In genomic region chr3:127446173-127446572, GRCm38 (mm10) we compare ENCODE assay signal across 8 mouse cellular contexts. TPM values are rescaled to one million over a fixed set of nuclear protein-coding genes. Genes with fewer than 3 reads are reported as not detected.
DNase-seq lines count a peak whose midpoint lies in the region; ATAC-seq and TF ChIP-seq lines count a peak whose summit lies in the region.

No protein-coding gene starts in this region.

- H3K4me1 ChIP-seq in intestine, postnatal 0 days (replicated peaks; ENCODE audit: control insufficient read depth, insufficient read depth, low read length), result no peaks in the 10 kb centered on the region
- H3K4me1 ChIP-seq in intestine, embryonic 15.5 days (replicated peaks), result no peaks in the 10 kb centered on the region
- H3K4me1 ChIP-seq in forebrain, postnatal 0 days (ENCODE audit: insufficient read depth), result no peaks in the 10 kb centered on the region
- H3K4me1 ChIP-seq in hindbrain, embryonic 14.5 days (replicated peaks; ENCODE audit: control insufficient read depth, insufficient read depth, low read length), result no peaks in the 10 kb centered on the region
- H3K4me1 ChIP-seq in midbrain, embryonic 12.5 days, result no peaks in the 10 kb centered on the region
- no peaks in the 10 kb centered on the region for H3K4me1 ChIP-seq in small intestine, adult 2 months (ENCODE audit: control insufficient read depth, insufficient read depth, insufficient read length, low read length)

- no peak overlapping the region for H3K4me2 ChIP-seq in intestine, postnatal 0 days (replicated peaks; ENCODE audit: low read depth)
- H3K4me2 ChIP-seq in intestine, embryonic 15.5 days (replicated peaks), result no peak overlapping the region
- H3K4me2 ChIP-seq in forebrain, postnatal 0 days (ENCODE audit: low read depth), result no peak overlapping the region
- no peak overlapping the region for H3K4me2 ChIP-seq in hindbrain, embryonic 14.5 days (replicated peaks)
- no peak overlapping the region for H3K4me2 ChIP-seq in midbrain, embryonic 12.5 days (replicated peaks)

- peak; percentile 12 for DNase-seq in cerebellum, adult 11-12 months
- DNase-seq in forebrain, postnatal 0 days, result peak; percentile 71
- DNase-seq in hindbrain, embryonic 14.5 days (ENCODE audit: low spot score), result peak; percentile 76
- peak; percentile 58 to 59 for DNase-seq in left cerebral cortex, postnatal 36 days (ENCODE audit: low spot score in 2 of 2)

- no peak overlapping the region for H3K27ac ChIP-seq in intestine, postnatal 0 days (ENCODE audit: low read depth, low read length)
- no peak overlapping the region for H3K27ac ChIP-seq in intestine, embryonic 15.5 days
- H3K27ac ChIP-seq in forebrain, postnatal 0 days (ENCODE audit: low read depth, low read length), result no peak overlapping the region
- H3K27ac ChIP-seq in hindbrain, embryonic 14.5 days, result no peak overlapping the region
- H3K27ac ChIP-seq in midbrain, embryonic 12.5 days (replicated peaks), result no peak overlapping the region
- no peak overlapping the region for H3K27ac ChIP-seq in small intestine, adult 2 months (ENCODE audit: insufficient read depth, low read depth, low read length)

- WGBS in intestine, postnatal 0 days, result 43% methylated on average over 5 of the region's 5 CpGs
- 40% methylated on average over 5 of the region's 5 CpGs for WGBS in intestine, embryonic 15.5 days
- WGBS in forebrain, postnatal 0 days, result 42% methylated on average over 5 of the region's 5 CpGs
- WGBS in hindbrain, embryonic 14.5 days, result 43% methylated on average over 5 of the region's 5 CpGs
- WGBS in midbrain, embryonic 12.5 days, result 58% methylated on average over 5 of the region's 5 CpGs
- WGBS in small intestine, adult 2 months, result 41% methylated on average over 5 of the region's 5 CpGs

- no peaks in the 10 kb centered on the region for H3K36me3 ChIP-seq in intestine, postnatal 0 days (ENCODE audit: control insufficient read depth, insufficient read depth)
- no peaks in the 10 kb centered on the region for H3K36me3 ChIP-seq in intestine, embryonic 15.5 days
- H3K36me3 ChIP-seq in forebrain, postnatal 0 days (ENCODE audit: insufficient read depth), result no peaks in the 10 kb centered on the region
- no peaks in the 10 kb centered on the region for H3K36me3 ChIP-seq in hindbrain, embryonic 14.5 days (replicated peaks; ENCODE audit: control insufficient read depth, insufficient read depth)
- no peaks in the 10 kb centered on the region for H3K36me3 ChIP-seq in midbrain, embryonic 12.5 days
- H3K36me3 ChIP-seq in small intestine, adult 2 months (ENCODE audit: control insufficient read depth, insufficient read depth, low read length), result no peaks in the 10 kb centered on the region

- TF ChIP-seq POLR2A in small intestine, adult 2 months (IDR thresholded peaks at IDR 0.05; ENCODE audit: low read depth, low read length), result no peak

- no peak overlapping the region for H3K9ac ChIP-seq in intestine, postnatal 0 days (ENCODE audit: low read depth, low read length)
- H3K9ac ChIP-seq in intestine, embryonic 15.5 days, result no peak overlapping the region
- no peak overlapping the region for H3K9ac ChIP-seq in forebrain, postnatal 0 days
- no peak overlapping the region for H3K9ac ChIP-seq in hindbrain, embryonic 14.5 days
- no peak overlapping the region for H3K9ac ChIP-seq in midbrain, embryonic 12.5 days (replicated peaks)

- intact Hi-C loops in left cerebral cortex, postnatal 36 days (cut with DNase I), result loop anchor here (2.0 kb wide), 1 partner anchor 123 kb away; no protein-coding TSS in a partner anchor

- no peaks in the 10 kb centered on the region for H3K9me3 ChIP-seq in intestine, postnatal 0 days (ENCODE audit: control insufficient read depth)
- no peaks in the 10 kb centered on the region for H3K9me3 ChIP-seq in intestine, embryonic 15.5 days
- no peaks in the 10 kb centered on the region for H3K9me3 ChIP-seq in forebrain, postnatal 0 days (ENCODE audit: low read length)
- no peaks in the 10 kb centered on the region for H3K9me3 ChIP-seq in hindbrain, embryonic 14.5 days (ENCODE audit: control insufficient read depth, low read length)
- no peaks in the 10 kb centered on the region for H3K9me3 ChIP-seq in midbrain, embryonic 12.5 days

- ATAC-seq in intestine, postnatal 0 days, result no peak
- no peak for ATAC-seq in intestine, embryonic 15.5 days
- peak; percentile 62 for ATAC-seq in forebrain, postnatal 0 days
- peak; percentile 71 for ATAC-seq in hindbrain, embryonic 14.5 days (ENCODE audit: low FRiP score)
- ATAC-seq in midbrain, embryonic 12.5 days (ENCODE audit: low FRiP score, low read depth), result peak; percentile 70; the same call in 1 of the 2 replicates

- H3K4me3 ChIP-seq in intestine, postnatal 0 days (ENCODE audit: low read depth, low read length), result no peak overlapping the region
- no peak overlapping the region for H3K4me3 ChIP-seq in intestine, embryonic 15.5 days (replicated peaks)
- H3K4me3 ChIP-seq in forebrain, postnatal 0 days (ENCODE audit: low read depth, low read length), result no peak overlapping the region
- no peak overlapping the region for H3K4me3 ChIP-seq in hindbrain, embryonic 14.5 days (replicated peaks; ENCODE audit: low read length)
- H3K4me3 ChIP-seq in midbrain, embryonic 12.5 days, result no peak overlapping the region
- no peak overlapping the region for H3K4me3 ChIP-seq in small intestine, adult 2 months (ENCODE audit: low read depth, low read length)

- H3K27me3 ChIP-seq in intestine, postnatal 0 days (replicated peaks; ENCODE audit: control insufficient read depth, insufficient read depth, low read length), result no peaks in the 10 kb centered on the region
- no peaks in the 10 kb centered on the region for H3K27me3 ChIP-seq in intestine, embryonic 15.5 days (replicated peaks)
- no peaks in the 10 kb centered on the region for H3K27me3 ChIP-seq in forebrain, postnatal 0 days (ENCODE audit: insufficient read depth, low read length)
- H3K27me3 ChIP-seq in hindbrain, embryonic 14.5 days (ENCODE audit: control insufficient read depth, insufficient read depth, low read length), result no peaks in the 10 kb centered on the region
- peaks cover 7% of the 10 kb centered on the region; the same call in 1 of the 2 replicates for H3K27me3 ChIP-seq in midbrain, embryonic 12.5 days
- no peaks in the 10 kb centered on the region for H3K27me3 ChIP-seq in small intestine, adult 2 months (ENCODE audit: control insufficient read depth, insufficient read depth, low read length)

- TF ChIP-seq CTCF in intestine, postnatal 0 days (IDR thresholded peaks at IDR 0.05; ENCODE audit: low read depth), result peak; percentile 69
- TF ChIP-seq CTCF in forebrain, postnatal 0 days (IDR thresholded peaks at IDR 0.05; ENCODE audit: low read depth), result peak; percentile 69
- peak; percentile 49; the same call in 1 of the 2 replicates for TF ChIP-seq CTCF in small intestine, adult 2 months (IDR thresholded peaks at IDR 0.05; ENCODE audit: extremely low read depth, insufficient read length, insufficient replicate concordance, low read depth, low read length)

RNA-seq across cellular contexts. Expression of gene Ank2, which starts 53.0 kb away (rescaled TPM):
- polyA plus RNA-seq in intestine, postnatal 0 days (2015; fragmentation: Nextera tagmentation; extraction: Ambion mirVana), result 9.0 and 12.4 TPM in 2 replicates
- 24.9 and 25.3 TPM in 2 replicates for polyA plus RNA-seq in intestine, embryonic 15.5 days (2015; fragmentation: Nextera tagmentation; extraction: Ambion mirVana)
- total RNA-seq in forebrain, postnatal 0 days (2014; rRNA removed), result 508 and 575 TPM in 2 replicates
- polyA plus RNA-seq in forebrain, postnatal 0 days (2015; fragmentation: Nextera tagmentation; extraction: Ambion mirVana), result 62.0 and 160 TPM in 2 replicates
- polyA plus RNA-seq in hindbrain, embryonic 14.5 days (2014; fragmentation: Nextera tagmentation; extraction: Ambion mirVana), result 180 and 204 TPM in 2 replicates
- total RNA-seq in left cerebral cortex, postnatal 36 days (2021), result 100 to 1,000 TPM; 847 to 969 TPM
- polyA plus RNA-seq in midbrain, embryonic 12.5 days (2016; fragmentation: Nextera tagmentation; extraction: Ambion mirVana), result 141 and 153 TPM in 2 replicates
- polyA plus RNA-seq in small intestine, adult 2 months (2012; rRNA removed), result 1.0 and 1.1 TPM in 2 replicates

Comparison
In these comparisons a context has a peak if more than half of its experiments do, and no peak if none do; other contexts are left out.
1. ATAC-seq: peak in forebrain, postnatal 0 days (single experiment), hindbrain, embryonic 14.5 days (single experiment) and midbrain, embryonic 12.5 days (single experiment); none in intestine, postnatal 0 days (single experiment) and intestine, embryonic 15.5 days (single experiment).
2. DNase-seq: peak in every context shown above with its lines; median percentile 76 in hindbrain, embryonic 14.5 days; 71 in forebrain, postnatal 0 days; 58 in left cerebral cortex, postnatal 36 days; 12 in cerebellum, adult 11-12 months.
3. Peak in every context shown above with its lines, with median percentiles within 50 percentile points of each other: CTCF ChIP-seq.